1 mouse cellular context compared by ENCODE assay signal in genomic region chr2:30794179-30795108, GRCm38 (mm10).
TF ChIP-seq lines count a peak whose summit lies in the region.

No protein-coding gene starts in this region.

TF ChIP-seq in MEL, 35 proteins besides CTCF, POLR2A, EP300 and RAD21 (continued from another document):
- peak; percentile 80 for TF ChIP-seq MYC (IDR thresholded peaks at IDR 0.05; ENCODE audit: low read depth, low read length)
- TF ChIP-seq UBTF (IDR thresholded peaks at IDR 0.05; ENCODE audit: borderline replicate concordance, insufficient read depth, low read depth, low read length), result peak; percentile 24; the same call in 1 of the 2 replicates
- peak; percentile 95 for TF ChIP-seq ZC3H11A (IDR thresholded peaks at IDR 0.05; ENCODE audit: low read depth, low read length)
- peak; percentile 72 for TF ChIP-seq SIN3A (IDR thresholded peaks at IDR 0.05; ENCODE audit: low read length)
- peak; percentile 84 for TF ChIP-seq SMC3 (IDR thresholded peaks at IDR 0.05; ENCODE audit: low read depth, low read length)
- TF ChIP-seq TBP (IDR thresholded peaks at IDR 0.05; ENCODE audit: low read depth, low read length), result no peak
- no peak for TF ChIP-seq ETS1 (IDR thresholded peaks at IDR 0.05; ENCODE audit: low read depth, low read length)
- TF ChIP-seq CHD2 (IDR thresholded peaks at IDR 0.05; ENCODE audit: low read length), result no peak
- TF ChIP-seq NELFE (IDR thresholded peaks at IDR 0.05; ENCODE audit: low read depth, low read length), result peak; percentile 33; the same call in 1 of the 2 replicates
- TF ChIP-seq BHLHE40 (IDR thresholded peaks at IDR 0.05; ENCODE audit: borderline replicate concordance, low read depth, low read length), result peak; percentile 44; the same call in 1 of the 2 replicates
- TF ChIP-seq TCF12 (IDR thresholded peaks at IDR 0.05; ENCODE audit: low read depth, low read length), result no peak
